Mouse (Mus musculus) R1 (cell line): ENCODE data around the gene Tpd52l2.
A peak's percentile ranks its signal among the peaks of the same experiment; 100 is the strongest.

Experiments
- DNase-seq: peaks from one replicate; pipeline ENCODE4 v3.0.0-alpha.2; 2018; ENCODE audit warnings: low read depth, low spot score

Tpd52l2 gene

GRCm38 (mm10) chr2:181485741-181486140 lies 11.2 kb upstream of the Tpd52l2 start:
- DNase-seq, result no peak

GRCm38 (mm10) chr2:181487338-181488277 lies 9.3 kb upstream of the Tpd52l2 start:
- peak; percentile 37 for DNase-seq

GRCm38 (mm10) chr2:181491432-181492205 lies 5.3 kb upstream of the Tpd52l2 start:
- DNase-seq, result peak; percentile 92

- DNase-seq, result no peak
These were observed 4.7 kb upstream of the Tpd52l2 start for GRCm38 (mm10) chr2:181492206-181492605.

GRCm38 (mm10) chr2:181493156-181493927 lies 3.6 kb upstream of the Tpd52l2 start, which contains the start of gene Abhd16b:
TSS of gene Abhd16b (plus strand) at chr2:181493206.
- peak; percentile 25 for DNase-seq

- DNase-seq, result peak; percentile 33
These were observed 2.5 kb upstream of the Tpd52l2 start for GRCm38 (mm10) chr2:181494266-181494945.

- peak; percentile 23 for DNase-seq
These were observed 1.1 kb upstream of the Tpd52l2 start for GRCm38 (mm10) chr2:181495845-181496244.

GRCm38 (mm10) chr2:181496281-181496680 lies 661 bp upstream of the Tpd52l2 start:
- DNase-seq, result peak; percentile 86

- peak; percentile 94 for DNase-seq
These were observed 570 bp downstream of the Tpd52l2 start for GRCm38 (mm10) chr2:181497548-181497875.

- peak; percentile 38 for DNase-seq
These were observed 1.7 kb downstream of the Tpd52l2 start for GRCm38 (mm10) chr2:181498644-181499043.

GRCm38 (mm10) chr2:181509191-181509590 lies 12.2 kb downstream of the Tpd52l2 start:
- DNase-seq, result no peak

- no peak for DNase-seq
These were observed 14.3 kb downstream of the Tpd52l2 start for GRCm38 (mm10) chr2:181511231-181511630.

GRCm38 (mm10) chr2:181519201-181519600 lies 22.3 kb downstream of the Tpd52l2 start:
- DNase-seq, result no peak

- DNase-seq, result peak; percentile 95
These were observed 23.4 kb downstream of the Tpd52l2 start, which contains the start of gene Dnajc5 for GRCm38 (mm10) chr2:181520118-181520935. TSS of gene Dnajc5 (plus strand) at chr2:181520485.

- no peak for DNase-seq
These were observed 23.9 kb downstream of the Tpd52l2 start for GRCm38 (mm10) chr2:181520936-181521227.

GRCm38 (mm10) chr2:181521491-181521890 lies 24.5 kb downstream of the Tpd52l2 start:
- DNase-seq, result no peak

- DNase-seq, result peak; percentile 75
These were observed 25.9 kb downstream of the Tpd52l2 start for GRCm38 (mm10) chr2:181522811-181523210.

GRCm38 (mm10) chr2:181525526-181525925 lies 28.6 kb downstream of the Tpd52l2 start:
- peak; percentile 16 for DNase-seq

GRCm38 (mm10) chr2:181529076-181529475 lies 32.1 kb downstream of the Tpd52l2 start:
- DNase-seq, result no peak

- no peak for DNase-seq
These were observed 35.6 kb downstream of the Tpd52l2 start for GRCm38 (mm10) chr2:181532589-181532988.
